Mouse (Mus musculus): ENCODE results near the gene Zc3h12c. TPM values are rescaled to one million over a fixed set of nuclear protein-coding genes. Genes with fewer than 3 reads are reported as not detected.

Zc3h12c gene
- polyA plus RNA-seq, 1 experiment from 2014 or later: 2.2 TPM

GRCm38 (mm10) chr9:52155417-52155816, 13.0 kb downstream of the Zc3h12c start:
- Histone ChIP-seq H3K4me2 (ENCODE audit: low read depth, low read length) (no peak overlapping the region), H3K9me3 (replicated peaks; ENCODE audit: control insufficient read depth, low read length) (no peaks in the 10 kb centered on the region), H3K9ac (ENCODE audit: low read length) (no peak overlapping the region), H3K4me3 (replicated peaks; ENCODE audit: low read length) (no peak overlapping the region), H3K36me3 (ENCODE audit: control insufficient read depth, insufficient read depth, low read length) (no peaks in the 10 kb centered on the region), H3K27ac (ENCODE audit: low read length) (no peak overlapping the region), H3K27me3 (ENCODE audit: control insufficient read depth, insufficient read depth, low read length) (no peaks in the 10 kb centered on the region), H3K4me1 (ENCODE audit: control insufficient read depth, insufficient read depth, low read length) (peaks cover 2% of the 10 kb centered on the region; the same call in 1 of the 2 replicates)
- ATAC-seq (ENCODE audit: insufficient read depth, low FRiP score): no peak
- WGBS: 81% methylated on average over 4 of the region's 4 CpGs

- Histone ChIP-seq H3K4me1 (ENCODE audit: control insufficient read depth, insufficient read depth, low read length) (peaks cover 6% of the 10 kb centered on the region), H3K27ac (ENCODE audit: low read length) (no peak overlapping the region), H3K9ac (ENCODE audit: low read length) (no peak overlapping the region), H3K9me3 (replicated peaks; ENCODE audit: control insufficient read depth, low read length) (no peaks in the 10 kb centered on the region), H3K4me3 (replicated peaks; ENCODE audit: low read length) (no peak overlapping the region), H3K4me2 (ENCODE audit: low read depth, low read length) (no peak overlapping the region), H3K27me3 (ENCODE audit: control insufficient read depth, insufficient read depth, low read length) (no peaks in the 10 kb centered on the region), H3K36me3 (ENCODE audit: control insufficient read depth, insufficient read depth, low read length) (no peaks in the 10 kb centered on the region)
- ATAC-seq (ENCODE audit: insufficient read depth, low FRiP score): no peak
- WGBS: 56% methylated on average over 7 of the region's 7 CpGs
These were observed 14.1 kb downstream of the Zc3h12c start for GRCm38 (mm10) chr9:52154253-52154652.

GRCm38 (mm10) chr9:52152076-52152826, 16.1 kb downstream of the Zc3h12c start:
- 83% methylated on average over 6 of the region's 6 CpGs for WGBS
- no peak for ATAC-seq (ENCODE audit: insufficient read depth, low FRiP score)
- no peak overlapping the region for H3K9ac ChIP-seq (ENCODE audit: low read length)
- no peak overlapping the region for H3K27ac ChIP-seq (ENCODE audit: low read length)
- H3K4me1 ChIP-seq (ENCODE audit: control insufficient read depth, insufficient read depth, low read length): peaks cover 6% of the 10 kb centered on the region
- no peaks in the 10 kb centered on the region for H3K27me3 ChIP-seq (ENCODE audit: control insufficient read depth, insufficient read depth, low read length)
- H3K4me3 ChIP-seq (replicated peaks; ENCODE audit: low read length): no peak overlapping the region
- H3K4me2 ChIP-seq (ENCODE audit: low read depth, low read length): no peak overlapping the region
- no peaks in the 10 kb centered on the region for H3K36me3 ChIP-seq (ENCODE audit: control insufficient read depth, insufficient read depth, low read length)
- H3K9me3 ChIP-seq (replicated peaks; ENCODE audit: control insufficient read depth, low read length): no peaks in the 10 kb centered on the region

- Histone ChIP-seq H3K9ac (ENCODE audit: low read length) (no peak overlapping the region), H3K27me3 (ENCODE audit: control insufficient read depth, insufficient read depth, low read length) (no peaks in the 10 kb centered on the region), H3K36me3 (ENCODE audit: control insufficient read depth, insufficient read depth, low read length) (no peaks in the 10 kb centered on the region), H3K27ac (ENCODE audit: low read length) (no peak overlapping the region), H3K4me1 (ENCODE audit: control insufficient read depth, insufficient read depth, low read length) (peaks cover 6% of the 10 kb centered on the region), H3K9me3 (replicated peaks; ENCODE audit: control insufficient read depth, low read length) (no peaks in the 10 kb centered on the region), H3K4me2 (ENCODE audit: low read depth, low read length) (no peak overlapping the region), H3K4me3 (replicated peaks; ENCODE audit: low read length) (no peak overlapping the region)
- WGBS: 85% methylated on average over 6 of the region's 6 CpGs
- ATAC-seq (ENCODE audit: insufficient read depth, low FRiP score): no peak
These were observed 18.6 kb downstream of the Zc3h12c start for GRCm38 (mm10) chr9:52149768-52150167.

- Histone ChIP-seq H3K27me3 (ENCODE audit: control insufficient read depth, insufficient read depth, low read length) (no peaks in the 10 kb centered on the region), H3K9ac (ENCODE audit: low read length) (no peak overlapping the region), H3K4me3 (replicated peaks; ENCODE audit: low read length) (no peak overlapping the region), H3K27ac (ENCODE audit: low read length) (no peak overlapping the region), H3K4me2 (ENCODE audit: low read depth, low read length) (no peak overlapping the region), H3K9me3 (replicated peaks; ENCODE audit: control insufficient read depth, low read length) (no peaks in the 10 kb centered on the region), H3K4me1 (ENCODE audit: control insufficient read depth, insufficient read depth, low read length) (peaks cover 6% of the 10 kb centered on the region), H3K36me3 (ENCODE audit: control insufficient read depth, insufficient read depth, low read length) (no peaks in the 10 kb centered on the region)
- peak; percentile 64 for ATAC-seq (ENCODE audit: insufficient read depth, low FRiP score)
- WGBS: 25% methylated on average over 4 of the region's 4 CpGs
These were observed 19.1 kb downstream of the Zc3h12c start for GRCm38 (mm10) chr9:52149286-52149685.

- Histone ChIP-seq H3K27ac (ENCODE audit: low read length) (no peak overlapping the region), H3K4me3 (replicated peaks; ENCODE audit: low read length) (no peak overlapping the region)
- 60% methylated on average over 4 of the region's 4 CpGs for WGBS
These were observed 19.5 kb downstream of the Zc3h12c start for GRCm38 (mm10) chr9:52148831-52149230.

GRCm38 (mm10) chr9:52148311-52148710, 20.1 kb downstream of the Zc3h12c start:
- Histone ChIP-seq H3K9me3 (replicated peaks; ENCODE audit: control insufficient read depth, low read length) (no peaks in the 10 kb centered on the region), H3K9ac (ENCODE audit: low read length) (no peak overlapping the region), H3K27me3 (ENCODE audit: control insufficient read depth, insufficient read depth, low read length) (no peaks in the 10 kb centered on the region), H3K4me2 (ENCODE audit: low read depth, low read length) (no peak overlapping the region), H3K4me3 (replicated peaks; ENCODE audit: low read length) (no peak overlapping the region), H3K27ac (ENCODE audit: low read length) (no peak overlapping the region), H3K36me3 (ENCODE audit: control insufficient read depth, insufficient read depth, low read length) (no peaks in the 10 kb centered on the region), H3K4me1 (ENCODE audit: control insufficient read depth, insufficient read depth, low read length) (peaks cover 4% of the 10 kb centered on the region; the same call in 1 of the 2 replicates)
- WGBS: 66% methylated on average over 3 of the region's 3 CpGs
- ATAC-seq (ENCODE audit: insufficient read depth, low FRiP score): no peak

More at GRCm38 (mm10) chr9:52148831-52149230, 19.5 kb downstream of the Zc3h12c start:
- ATAC-seq (ENCODE audit: insufficient read depth, low FRiP score): no peak
- Histone ChIP-seq H3K9ac (ENCODE audit: low read length) (no peak overlapping the region), H3K4me2 (ENCODE audit: low read depth, low read length) (no peak overlapping the region), H3K27me3 (ENCODE audit: control insufficient read depth, insufficient read depth, low read length) (no peaks in the 10 kb centered on the region), H3K36me3 (ENCODE audit: control insufficient read depth, insufficient read depth, low read length) (no peaks in the 10 kb centered on the region), H3K9me3 (replicated peaks; ENCODE audit: control insufficient read depth, low read length) (no peaks in the 10 kb centered on the region), H3K4me1 (ENCODE audit: control insufficient read depth, insufficient read depth, low read length) (peaks cover 4% of the 10 kb centered on the region; the same call in 1 of the 2 replicates)

GRCm38 (mm10) chr9:52146241-52146640, 22.1 kb downstream of the Zc3h12c start:
- Histone ChIP-seq H3K27me3 (ENCODE audit: control insufficient read depth, insufficient read depth, low read length) (no peaks in the 10 kb centered on the region), H3K4me3 (replicated peaks; ENCODE audit: low read length) (no peak overlapping the region), H3K27ac (ENCODE audit: low read length) (no peak overlapping the region), H3K9me3 (replicated peaks; ENCODE audit: control insufficient read depth, low read length) (no peaks in the 10 kb centered on the region), H3K4me2 (ENCODE audit: low read depth, low read length) (no peak overlapping the region), H3K36me3 (ENCODE audit: control insufficient read depth, insufficient read depth, low read length) (no peaks in the 10 kb centered on the region), H3K4me1 (ENCODE audit: control insufficient read depth, insufficient read depth, low read length) (peaks cover 4% of the 10 kb centered on the region; the same call in 1 of the 2 replicates), H3K9ac (ENCODE audit: low read length) (no peak overlapping the region)
- WGBS: 54% methylated on average over 4 of the region's 4 CpGs
- ATAC-seq (ENCODE audit: insufficient read depth, low FRiP score): no peak

GRCm38 (mm10) chr9:52132771-52133170, 35.6 kb downstream of the Zc3h12c start:
- no peak overlapping the region for H3K9ac ChIP-seq (ENCODE audit: low read length)
- ATAC-seq (ENCODE audit: insufficient read depth, low FRiP score): no peak
- no peak overlapping the region for H3K27ac ChIP-seq (ENCODE audit: low read length)
- H3K36me3 ChIP-seq (ENCODE audit: control insufficient read depth, insufficient read depth, low read length): no peaks in the 10 kb centered on the region
- no peaks in the 10 kb centered on the region for H3K9me3 ChIP-seq (replicated peaks; ENCODE audit: control insufficient read depth, low read length)
- no peaks in the 10 kb centered on the region for H3K4me1 ChIP-seq (ENCODE audit: control insufficient read depth, insufficient read depth, low read length)
- H3K4me2 ChIP-seq (ENCODE audit: low read depth, low read length): no peak overlapping the region
- H3K4me3 ChIP-seq (replicated peaks; ENCODE audit: low read length): no peak overlapping the region
- no peaks in the 10 kb centered on the region for H3K27me3 ChIP-seq (ENCODE audit: control insufficient read depth, insufficient read depth, low read length)
- 77% methylated on average over 2 of the region's 2 CpGs for WGBS

Measured in stomach, embryonic 16.5 days (tissue).